ENCODE assay signal across 24 mouse cellular contexts in genomic region chr3:95731802-95732201, GRCm38 (mm10). TPM values are rescaled to one million over a fixed set of nuclear protein-coding genes. Genes with fewer than 3 reads are reported as not detected.
DNase-seq lines count a peak whose midpoint lies in the region; ATAC-seq and TF ChIP-seq lines count a peak whose summit lies in the region.
"Had no signal": no experiment of that assay in that cellular context is flagged by ENCODE, and none has a peak within 500 bp of the region (broad histone marks: within the 10 kb centered on the region; RNA-seq: fewer than 3 reads in every experiment).

No protein-coding gene starts in this region.

- TF ChIP-seq CTCF in intestine, postnatal 0 days (IDR thresholded peaks at IDR 0.05; ENCODE audit: low read depth), result peak; percentile 49
- 0 out of 2 replicates have a peak, but pooled peaks have one; percentile 1 for TF ChIP-seq CTCF in lung, embryonic 14.5 days (IDR thresholded peaks at IDR 0.05; ENCODE audit: low read depth)
- TF ChIP-seq CTCF in stomach, postnatal 0 days (IDR thresholded peaks at IDR 0.05; ENCODE audit: low read depth), result peak; percentile 54

- no peak overlapping the region for H3K4me3 ChIP-seq in intestine, postnatal 0 days (ENCODE audit: low read depth, low read length)
- H3K4me3 ChIP-seq in intestine, embryonic 15.5 days (replicated peaks), result no peak overlapping the region
- no peak overlapping the region for H3K4me3 ChIP-seq in lung, embryonic 14.5 days (ENCODE audit: low read depth, low read length)
- H3K4me3 ChIP-seq in stomach, postnatal 0 days (ENCODE audit: low read depth, low read length), result no peak overlapping the region
- H3K4me3 ChIP-seq: heart, embryonic 15.5 days; kidney, embryonic 15.5 days; midbrain, embryonic 10.5 days; neural tube, embryonic 15.5 days; stomach, embryonic 15.5 days had no signal

- H3K4me1 ChIP-seq in intestine, postnatal 0 days (replicated peaks; ENCODE audit: control insufficient read depth, insufficient read depth, low read length), result no peaks in the 10 kb centered on the region
- H3K4me1 ChIP-seq in intestine, embryonic 15.5 days (replicated peaks), result peaks cover 7% of the 10 kb centered on the region; the same call in 1 of the 2 replicates
- H3K4me1 ChIP-seq in lung, embryonic 14.5 days (ENCODE audit: insufficient read depth), result 0 out of 2 replicates have a peak, but pooled peaks cover 3% of the 10 kb centered on the region
- peaks cover 3% of the 10 kb centered on the region for H3K4me1 ChIP-seq in stomach, postnatal 0 days (replicated peaks; ENCODE audit: control insufficient read depth, insufficient read depth)
- H3K4me1 ChIP-seq: neural tube, embryonic 15.5 days had no signal

- H3K9me3 ChIP-seq in intestine, postnatal 0 days (ENCODE audit: control insufficient read depth), result no peaks in the 10 kb centered on the region
- no peaks in the 10 kb centered on the region for H3K9me3 ChIP-seq in intestine, embryonic 15.5 days
- no peaks in the 10 kb centered on the region for H3K9me3 ChIP-seq in lung, embryonic 14.5 days (ENCODE audit: low read depth, low read length)
- H3K9me3 ChIP-seq in stomach, postnatal 0 days (ENCODE audit: control insufficient read depth, low read length), result no peaks in the 10 kb centered on the region
- H3K9me3 ChIP-seq: heart, embryonic 15.5 days; kidney, embryonic 15.5 days; midbrain, embryonic 10.5 days; neural tube, embryonic 15.5 days; stomach, embryonic 15.5 days had no signal

- ATAC-seq in intestine, postnatal 0 days, result no peak
- no peak for ATAC-seq in intestine, embryonic 15.5 days
- no peak for ATAC-seq in lung, embryonic 14.5 days (ENCODE audit: insufficient read depth)
- ATAC-seq in stomach, postnatal 0 days (ENCODE audit: low FRiP score, low TSS enrichment), result no peak
- ATAC-seq: forebrain, embryonic 14.5 days; hindbrain, embryonic 16.5 days had no signal

- no peak for TF ChIP-seq EP300 in stomach, postnatal 0 days (optimal IDR thresholded peaks at IDR 0.05)

- DNase-seq in lung, embryonic 14.5 days, result no peak
- no peak for DNase-seq in lung, postnatal 14 days
- DNase-seq in NIH3T3 (ENCODE audit: low read depth), result peak; percentile 39
- DNase-seq in stomach, postnatal 0 days (ENCODE audit: low spot score), result no peak
- DNase-seq in adrenal gland, postnatal 25 days, result no peak
- DNase-seq: cerebellum, adult 18-20 months; cerebellum, postnatal 14 days; embryo, embryonic 11 days; gastrocnemius, postnatal 14 days; kidney, adult 11 months; lung, adult 18-20 months; right cerebral cortex, postnatal 4 days; thymus, adult 18-20 months; thymus, postnatal 4 days had no signal

- H3K27me3 ChIP-seq in intestine, postnatal 0 days (replicated peaks; ENCODE audit: control insufficient read depth, insufficient read depth, low read length), result no peaks in the 10 kb centered on the region
- no peaks in the 10 kb centered on the region for H3K27me3 ChIP-seq in intestine, embryonic 15.5 days (replicated peaks)
- H3K27me3 ChIP-seq in lung, embryonic 14.5 days (ENCODE audit: insufficient read depth, low read length), result no peaks in the 10 kb centered on the region
- H3K27me3 ChIP-seq in stomach, postnatal 0 days (ENCODE audit: control insufficient read depth, insufficient read depth, low read length), result no peaks in the 10 kb centered on the region
- H3K27me3 ChIP-seq: heart, embryonic 15.5 days; kidney, embryonic 15.5 days; neural tube, embryonic 15.5 days; stomach, embryonic 15.5 days had no signal

- H3K36me3 ChIP-seq in intestine, postnatal 0 days (ENCODE audit: control insufficient read depth, insufficient read depth), result peaks cover 11% of the 10 kb centered on the region; the same call in 1 of the 2 replicates
- H3K36me3 ChIP-seq in intestine, embryonic 15.5 days, result 0 out of 2 replicates have a peak, but pooled peaks cover 7% of the 10 kb centered on the region
- H3K36me3 ChIP-seq in lung, embryonic 14.5 days (ENCODE audit: insufficient read depth), result peaks cover 13% of the 10 kb centered on the region; the same call in 1 of the 2 replicates
- 0 out of 2 replicates have a peak, but pooled peaks cover 3% of the 10 kb centered on the region for H3K36me3 ChIP-seq in stomach, postnatal 0 days (ENCODE audit: control insufficient read depth, insufficient read depth, low read length)
- H3K36me3 ChIP-seq: stomach, embryonic 15.5 days had no signal

- 89% methylated on average over 4 of the region's 4 CpGs for WGBS in intestine, postnatal 0 days
- WGBS in intestine, embryonic 15.5 days, result 87% methylated on average over 4 of the region's 4 CpGs
- 90% methylated on average over 4 of the region's 4 CpGs for WGBS in lung, embryonic 14.5 days
- 81% methylated on average over 4 of the region's 4 CpGs for WGBS in stomach, postnatal 0 days

- no peak overlapping the region for H3K9ac ChIP-seq in intestine, postnatal 0 days (ENCODE audit: low read depth, low read length)
- no peak overlapping the region for H3K9ac ChIP-seq in intestine, embryonic 15.5 days
- H3K9ac ChIP-seq in lung, embryonic 14.5 days, result no peak overlapping the region
- H3K9ac ChIP-seq in stomach, postnatal 0 days (ENCODE audit: low read length), result no peak overlapping the region
- H3K9ac ChIP-seq: heart, embryonic 15.5 days; kidney, embryonic 15.5 days; neural tube, embryonic 15.5 days; stomach, embryonic 15.5 days had no signal

- no peak overlapping the region for H3K4me2 ChIP-seq in intestine, postnatal 0 days (replicated peaks; ENCODE audit: low read depth)
- no peak overlapping the region for H3K4me2 ChIP-seq in intestine, embryonic 15.5 days (replicated peaks)
- H3K4me2 ChIP-seq in lung, embryonic 14.5 days, result no peak overlapping the region
- H3K4me2 ChIP-seq in stomach, postnatal 0 days (replicated peaks; ENCODE audit: low read depth), result no peak overlapping the region
- H3K4me2 ChIP-seq: heart, embryonic 15.5 days; kidney, embryonic 15.5 days; neural tube, embryonic 15.5 days; stomach, embryonic 15.5 days had no signal

- H3K27ac ChIP-seq in intestine, postnatal 0 days (ENCODE audit: low read depth, low read length), result no peak overlapping the region
- no peak overlapping the region for H3K27ac ChIP-seq in intestine, embryonic 15.5 days
- H3K27ac ChIP-seq in lung, embryonic 14.5 days (ENCODE audit: low read depth), result no peak overlapping the region
- no peak overlapping the region for H3K27ac ChIP-seq in stomach, postnatal 0 days (replicated peaks)
- H3K27ac ChIP-seq: kidney, embryonic 15.5 days; midbrain, embryonic 10.5 days; neural tube, embryonic 15.5 days; stomach, embryonic 15.5 days had no signal

RNA-seq across cellular contexts. Expression of gene Ecm1, which starts 7.6 kb away (rescaled TPM):
- polyA plus RNA-seq in intestine, postnatal 0 days (2015; fragmentation: Nextera tagmentation; extraction: Ambion mirVana), result 35.8 and 39.1 TPM in 2 replicates
- 20.2 and 20.9 TPM in 2 replicates for polyA plus RNA-seq in intestine, embryonic 15.5 days (2015; fragmentation: Nextera tagmentation; extraction: Ambion mirVana)
- polyA plus RNA-seq in lung, embryonic 14.5 days (2014; fragmentation: Nextera tagmentation; extraction: Ambion mirVana), result 23.5 and 27.7 TPM in 2 replicates
- 254 and 328 TPM in 2 replicates for polyA plus RNA-seq in stomach, postnatal 0 days (2015; fragmentation: Nextera tagmentation; extraction: Ambion mirVana)
- total RNA-seq in adrenal gland, postnatal 25 days (2021), result 306 and 318 TPM in 2 replicates

RNA-seq across cellular contexts. Expression of gene Tars2, which starts 28.2 kb away (rescaled TPM):
- polyA plus RNA-seq in intestine, postnatal 0 days (2015; fragmentation: Nextera tagmentation; extraction: Ambion mirVana), result 14.9 TPM in 2 replicates
- 54.4 and 54.5 TPM in 2 replicates for polyA plus RNA-seq in intestine, embryonic 15.5 days (2015; fragmentation: Nextera tagmentation; extraction: Ambion mirVana)
- polyA plus RNA-seq in lung, embryonic 14.5 days (2014; fragmentation: Nextera tagmentation; extraction: Ambion mirVana), result 47.5 and 52.3 TPM in 2 replicates
- polyA plus RNA-seq in stomach, postnatal 0 days (2015; fragmentation: Nextera tagmentation; extraction: Ambion mirVana), result 22.4 and 24.4 TPM in 2 replicates
- 54.5 and 58.8 TPM in 2 replicates for total RNA-seq in adrenal gland, postnatal 25 days (2021)

RNA-seq across cellular contexts. Expression of gene Adamtsl4, which starts 44.1 kb away (rescaled TPM):
- 3.2 and 3.8 TPM in 2 replicates for polyA plus RNA-seq in intestine, postnatal 0 days (2015; fragmentation: Nextera tagmentation; extraction: Ambion mirVana)
- 2.3 and 3.0 TPM in 2 replicates for polyA plus RNA-seq in intestine, embryonic 15.5 days (2015; fragmentation: Nextera tagmentation; extraction: Ambion mirVana)
- 1.6 and 4.0 TPM in 2 replicates for polyA plus RNA-seq in lung, embryonic 14.5 days (2014; fragmentation: Nextera tagmentation; extraction: Ambion mirVana)
- 9.4 and 10.4 TPM in 2 replicates for polyA plus RNA-seq in stomach, postnatal 0 days (2015; fragmentation: Nextera tagmentation; extraction: Ambion mirVana)
- total RNA-seq in adrenal gland, postnatal 25 days (2021), result 5.6 and 6.1 TPM in 2 replicates
- total RNA-seq: hematopoietic stem cell, adult 5-6 weeks had no signal

Comparison
In these comparisons a context has a peak if more than half of its experiments do, and no peak if none do; other contexts are left out.
1. CTCF ChIP-seq: peak in every context shown above with its lines; median percentile 54 in stomach, postnatal 0 days; 49 in intestine, postnatal 0 days; 1 in lung, embryonic 14.5 days.